Mouse (Mus musculus): ENCODE data around the gene Sfrp4. TPM values are rescaled to one million over a fixed set of nuclear protein-coding genes. Genes with fewer than 3 reads are reported as not detected.
A peak's percentile ranks its signal among the peaks of the same experiment; 100 is the strongest.

The Sfrp4 gene
- total and polyA plus RNA-seq, 2 experiments from 2014 or later, result 2.2 to 3.0 TPM

- DNase-seq (no peak), ATAC-seq (no peak)
- Histone ChIP-seq H3K4me3 (ENCODE audit: low read depth, low read length) (no peak overlapping the region), H3K4me2 (ENCODE audit: low read depth) (no peak overlapping the region), H3K36me3 (ENCODE audit: insufficient read depth) (no peaks in the 10 kb centered on the region), H3K27me3 (ENCODE audit: insufficient read depth, low read length) (no peaks in the 10 kb centered on the region), H3K9ac (no peak overlapping the region), H3K27ac (ENCODE audit: low read depth, low read length) (no peak overlapping the region), H3K4me1 (ENCODE audit: insufficient read depth) (no peaks in the 10 kb centered on the region), H3K9me3 (ENCODE audit: low read length) (no peaks in the 10 kb centered on the region)
- WGBS, result 89% methylated on average over 5 of the region's 5 CpGs
- TF ChIP-seq CTCF (IDR thresholded peaks at IDR 0.05; ENCODE audit: low read depth), result no peak
Observed at GRCm38 (mm10) chr13:19630768-19631709, 8.1 kb downstream of the Sfrp4 start.

- no peak overlapping the region for H3K27ac ChIP-seq (ENCODE audit: low read depth, low read length)
- 79% methylated on average over 4 of the region's 4 CpGs for WGBS
Observed at GRCm38 (mm10) chr13:19636131-19636530, 13.2 kb downstream of the Sfrp4 start.

GRCm38 (mm10) chr13:19640203-19640851 is 17.4 kb downstream of the Sfrp4 start:
- peak; percentile 63 for TF ChIP-seq CTCF (IDR thresholded peaks at IDR 0.05; ENCODE audit: low read depth)
- H3K9ac ChIP-seq, result no peak overlapping the region
- H3K4me3 ChIP-seq (ENCODE audit: low read depth, low read length), result no peak overlapping the region
- no peaks in the 10 kb centered on the region for H3K4me1 ChIP-seq (ENCODE audit: insufficient read depth)
- H3K9me3 ChIP-seq (ENCODE audit: low read length), result no peaks in the 10 kb centered on the region
- H3K27me3 ChIP-seq (ENCODE audit: insufficient read depth, low read length), result no peaks in the 10 kb centered on the region
- WGBS, result 53% methylated on average over 2 of the region's 2 CpGs
- no peak overlapping the region for H3K27ac ChIP-seq (ENCODE audit: low read depth, low read length)
- no peaks in the 10 kb centered on the region for H3K36me3 ChIP-seq (ENCODE audit: insufficient read depth)
- no peak overlapping the region for H3K4me2 ChIP-seq (ENCODE audit: low read depth)
- peak; percentile 64 for DNase-seq
- ATAC-seq, result peak; percentile 60; the same call in 1 of the 2 replicates

More at GRCm38 (mm10) chr13:19636131-19636530, 13.2 kb downstream of the Sfrp4 start:
- H3K9ac ChIP-seq, result no peak overlapping the region
- H3K4me3 ChIP-seq (ENCODE audit: low read depth, low read length), result no peak overlapping the region
- H3K9me3 ChIP-seq (ENCODE audit: low read length), result no peaks in the 10 kb centered on the region
- no peak for ATAC-seq
- no peaks in the 10 kb centered on the region for H3K36me3 ChIP-seq (ENCODE audit: insufficient read depth)
- no peaks in the 10 kb centered on the region for H3K4me1 ChIP-seq (ENCODE audit: insufficient read depth)
- no peaks in the 10 kb centered on the region for H3K27me3 ChIP-seq (ENCODE audit: insufficient read depth, low read length)
- DNase-seq, result no peak
- peak; percentile 59 for TF ChIP-seq CTCF (IDR thresholded peaks at IDR 0.05; ENCODE audit: low read depth)
- H3K4me2 ChIP-seq (ENCODE audit: low read depth), result no peak overlapping the region

GRCm38 (mm10) chr13:19643519-19643918 is 20.6 kb downstream of the Sfrp4 start:
- 57% methylated on average over 1 of the region's 1 CpGs for WGBS
- no peaks in the 10 kb centered on the region for H3K4me1 ChIP-seq (ENCODE audit: insufficient read depth)
- no peak for DNase-seq
- H3K4me3 ChIP-seq (ENCODE audit: low read depth, low read length), result no peak overlapping the region
- no peak overlapping the region for H3K27ac ChIP-seq (ENCODE audit: low read depth, low read length)
- no peak overlapping the region for H3K4me2 ChIP-seq (ENCODE audit: low read depth)
- no peak for ATAC-seq
- H3K27me3 ChIP-seq (ENCODE audit: insufficient read depth, low read length), result no peaks in the 10 kb centered on the region
- no peak overlapping the region for H3K9ac ChIP-seq
- no peaks in the 10 kb centered on the region for H3K36me3 ChIP-seq (ENCODE audit: insufficient read depth)
- TF ChIP-seq CTCF (IDR thresholded peaks at IDR 0.05; ENCODE audit: low read depth), result no peak
- no peaks in the 10 kb centered on the region for H3K9me3 ChIP-seq (ENCODE audit: low read length)

GRCm38 (mm10) chr13:19644225-19644624 is 21.3 kb downstream of the Sfrp4 start:
- H3K4me2 ChIP-seq (ENCODE audit: low read depth), result no peak overlapping the region
- TF ChIP-seq CTCF (IDR thresholded peaks at IDR 0.05; ENCODE audit: low read depth), result peak; percentile 68
- WGBS, result 76% methylated on average over 2 of the region's 2 CpGs
- H3K4me3 ChIP-seq (ENCODE audit: low read depth, low read length), result no peak overlapping the region
- H3K9me3 ChIP-seq (ENCODE audit: low read length), result no peaks in the 10 kb centered on the region
- no peaks in the 10 kb centered on the region for H3K36me3 ChIP-seq (ENCODE audit: insufficient read depth)
- no peaks in the 10 kb centered on the region for H3K4me1 ChIP-seq (ENCODE audit: insufficient read depth)
- peak; percentile 41 for DNase-seq
- H3K9ac ChIP-seq, result no peak overlapping the region
- H3K27me3 ChIP-seq (ENCODE audit: insufficient read depth, low read length), result no peaks in the 10 kb centered on the region
- no peak overlapping the region for H3K27ac ChIP-seq (ENCODE audit: low read depth, low read length)
- ATAC-seq, result 0 out of 2 replicates have a peak, but pooled peaks have one; percentile 45

GRCm38 (mm10) chr13:19649824-19650223 is 26.9 kb downstream of the Sfrp4 start:
- H3K4me2 ChIP-seq (ENCODE audit: low read depth), result no peak overlapping the region
- DNase-seq, result no peak
- H3K4me1 ChIP-seq (ENCODE audit: insufficient read depth), result no peaks in the 10 kb centered on the region
- no peak for ATAC-seq
- no peaks in the 10 kb centered on the region for H3K36me3 ChIP-seq (ENCODE audit: insufficient read depth)
- no peak overlapping the region for H3K4me3 ChIP-seq (ENCODE audit: low read depth, low read length)
- no peak overlapping the region for H3K9ac ChIP-seq
- TF ChIP-seq CTCF (IDR thresholded peaks at IDR 0.05; ENCODE audit: low read depth), result no peak
- H3K27me3 ChIP-seq (ENCODE audit: insufficient read depth, low read length), result no peaks in the 10 kb centered on the region
- WGBS, result 94% methylated on average over 2 of the region's 2 CpGs
- no peak overlapping the region for H3K27ac ChIP-seq (ENCODE audit: low read depth, low read length)
- H3K9me3 ChIP-seq (ENCODE audit: low read length), result no peaks in the 10 kb centered on the region

GRCm38 (mm10) chr13:19652405-19652804 is 29.5 kb downstream of the Sfrp4 start:
- 94% methylated on average over 2 of the region's 2 CpGs for WGBS
- H3K4me2 ChIP-seq (ENCODE audit: low read depth), result no peak overlapping the region
- no peak overlapping the region for H3K9ac ChIP-seq
- H3K4me1 ChIP-seq (ENCODE audit: insufficient read depth), result no peaks in the 10 kb centered on the region
- H3K27me3 ChIP-seq (ENCODE audit: insufficient read depth, low read length), result no peaks in the 10 kb centered on the region
- H3K36me3 ChIP-seq (ENCODE audit: insufficient read depth), result no peaks in the 10 kb centered on the region
- no peak overlapping the region for H3K27ac ChIP-seq (ENCODE audit: low read depth, low read length)
- ATAC-seq (no peak), DNase-seq (no peak)
- H3K9me3 ChIP-seq (ENCODE audit: low read length), result no peaks in the 10 kb centered on the region
- no peak overlapping the region for H3K4me3 ChIP-seq (ENCODE audit: low read depth, low read length)
- no peak for TF ChIP-seq CTCF (IDR thresholded peaks at IDR 0.05; ENCODE audit: low read depth)
